Mouse (Mus musculus): ENCODE measurements around the gene Ppp2r5c. TPM values are rescaled to one million over a fixed set of nuclear protein-coding genes. Genes with fewer than 3 reads are reported as not detected.
A peak's percentile ranks its signal among the peaks of the same experiment; 100 is the strongest.

Ppp2r5c gene
- polyA plus RNA-seq, 1 experiment: 153 TPM

- Histone ChIP-seq H3K27ac (ENCODE audit: insufficient read depth, low read depth, low read length) (peak overlapping the region; percentile 53; the same call in 1 of the 2 replicates), H3K4me1 (ENCODE audit: control insufficient read depth, insufficient read depth, low read length) (peaks cover 37% of the 10 kb centered on the region), H3K4me3 (ENCODE audit: insufficient read depth, low read length) (no peak overlapping the region)
- TF ChIP-seq CTCF (IDR thresholded peaks at IDR 0.05; ENCODE audit: low read depth, low read length) (no peak), POLR2A (IDR thresholded peaks at IDR 0.05; ENCODE audit: borderline replicate concordance, low read depth, low read length) (no peak)
Observed at GRCm38 (mm10) chr12:110463711-110464110, 16.8 kb downstream of the Ppp2r5c start.

DNA sequence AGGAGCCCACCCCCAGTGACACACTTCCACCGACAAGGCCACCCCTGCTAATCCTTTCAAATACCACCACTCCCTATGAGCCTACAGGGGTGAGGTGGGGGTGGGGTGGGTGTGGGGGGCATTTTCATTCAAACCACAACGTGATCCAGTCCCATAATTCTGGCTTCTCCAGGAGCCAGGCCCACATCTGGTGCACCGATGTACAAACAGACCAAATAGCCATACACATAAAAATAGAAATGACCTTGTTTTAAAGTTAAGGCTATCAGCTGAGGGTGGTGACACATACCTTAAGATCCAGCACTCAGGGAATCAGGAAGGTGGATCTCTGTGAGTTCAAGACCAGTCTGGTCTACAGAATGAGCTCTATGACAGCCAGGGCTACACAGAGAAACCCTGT lies 24.5 kb downstream of the Ppp2r5c start:
- no peak overlapping the region for H3K27ac ChIP-seq (ENCODE audit: insufficient read depth, low read depth, low read length)
- H3K4me1 ChIP-seq (ENCODE audit: control insufficient read depth, insufficient read depth, low read length): peaks cover 18% of the 10 kb centered on the region
- TF ChIP-seq CTCF (IDR thresholded peaks at IDR 0.05; ENCODE audit: low read depth, low read length): no peak
- TF ChIP-seq POLR2A (IDR thresholded peaks at IDR 0.05; ENCODE audit: borderline replicate concordance, low read depth, low read length): no peak
- H3K4me3 ChIP-seq (ENCODE audit: insufficient read depth, low read length): no peak overlapping the region

- no peak for TF ChIP-seq POLR2A (IDR thresholded peaks at IDR 0.05; ENCODE audit: borderline replicate concordance, low read depth, low read length)
- TF ChIP-seq CTCF (IDR thresholded peaks at IDR 0.05; ENCODE audit: low read depth, low read length): no peak
- no peak overlapping the region for H3K4me3 ChIP-seq (ENCODE audit: insufficient read depth, low read length)
- H3K4me1 ChIP-seq (ENCODE audit: control insufficient read depth, insufficient read depth, low read length): peaks cover 21% of the 10 kb centered on the region
- peak overlapping the region; percentile 26 for H3K27ac ChIP-seq (ENCODE audit: insufficient read depth, low read depth, low read length)
Observed at GRCm38 (mm10) chr12:110472247-110472646, 25.3 kb downstream of the Ppp2r5c start.

- H3K27ac ChIP-seq (ENCODE audit: insufficient read depth, low read depth, low read length): no peak overlapping the region
- TF ChIP-seq CTCF (IDR thresholded peaks at IDR 0.05; ENCODE audit: low read depth, low read length): no peak
- TF ChIP-seq POLR2A (IDR thresholded peaks at IDR 0.05; ENCODE audit: borderline replicate concordance, low read depth, low read length): no peak
- H3K4me3 ChIP-seq (ENCODE audit: insufficient read depth, low read length): no peak overlapping the region
- peaks cover 21% of the 10 kb centered on the region for H3K4me1 ChIP-seq (ENCODE audit: control insufficient read depth, insufficient read depth, low read length)
Observed at GRCm38 (mm10) chr12:110474497-110474896, 27.6 kb downstream of the Ppp2r5c start.

DNA sequence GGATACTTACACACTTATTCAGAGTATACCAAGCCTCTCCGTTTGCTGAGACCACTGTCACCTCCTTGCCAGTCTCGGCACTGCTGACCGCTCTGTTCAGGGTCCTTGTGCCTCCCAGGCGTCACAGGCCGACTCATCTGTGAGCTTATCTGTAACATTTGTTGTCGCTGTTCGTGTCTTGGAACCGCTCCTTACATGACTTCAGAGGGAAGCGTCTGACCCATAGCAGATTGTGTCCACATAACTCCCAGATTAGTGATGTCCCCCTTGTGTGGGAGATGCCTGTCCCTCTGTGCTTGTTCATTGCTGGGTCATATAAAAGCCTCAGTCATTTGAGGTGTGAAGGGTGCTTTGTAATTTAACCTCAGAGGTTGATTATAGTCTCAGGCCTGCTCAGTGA lies 29.6 kb downstream of the Ppp2r5c start:
- no peak overlapping the region for H3K4me3 ChIP-seq (ENCODE audit: insufficient read depth, low read length)
- H3K4me1 ChIP-seq (ENCODE audit: control insufficient read depth, insufficient read depth, low read length): peaks cover 20% of the 10 kb centered on the region
- no peak for TF ChIP-seq CTCF (IDR thresholded peaks at IDR 0.05; ENCODE audit: low read depth, low read length)
- no peak for TF ChIP-seq POLR2A (IDR thresholded peaks at IDR 0.05; ENCODE audit: borderline replicate concordance, low read depth, low read length)
- H3K27ac ChIP-seq (ENCODE audit: insufficient read depth, low read depth, low read length): no peak overlapping the region

DNA sequence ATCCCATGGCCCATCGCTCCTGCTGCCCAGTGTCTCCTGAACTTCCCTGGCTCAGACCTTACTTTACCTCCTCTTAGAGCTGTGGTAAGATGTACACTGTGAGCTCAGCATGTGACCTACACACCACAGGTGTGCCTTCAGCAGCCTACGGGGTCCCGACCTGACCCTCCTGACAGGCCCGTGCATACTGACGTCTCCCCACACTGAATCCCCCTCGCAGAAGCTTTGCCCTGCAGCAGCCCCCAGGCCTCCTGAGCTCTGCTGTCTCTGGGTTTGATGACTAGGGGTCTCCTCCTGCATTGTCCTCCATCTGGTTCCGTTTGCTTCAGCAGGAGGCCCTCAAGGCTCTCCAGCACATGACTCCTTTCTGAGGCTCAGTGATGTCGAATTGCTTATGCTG lies 31.0 kb downstream of the Ppp2r5c start:
- no peak overlapping the region for H3K27ac ChIP-seq (ENCODE audit: insufficient read depth, low read depth, low read length)
- H3K4me3 ChIP-seq (ENCODE audit: insufficient read depth, low read length): no peak overlapping the region
- peaks cover 10% of the 10 kb centered on the region for H3K4me1 ChIP-seq (ENCODE audit: control insufficient read depth, insufficient read depth, low read length)
- TF ChIP-seq POLR2A (IDR thresholded peaks at IDR 0.05; ENCODE audit: borderline replicate concordance, low read depth, low read length) (no peak), CTCF (IDR thresholded peaks at IDR 0.05; ENCODE audit: low read depth, low read length) (no peak)

- Histone ChIP-seq H3K4me1 (ENCODE audit: control insufficient read depth, insufficient read depth, low read length) (peaks cover 10% of the 10 kb centered on the region), H3K4me3 (ENCODE audit: insufficient read depth, low read length) (no peak overlapping the region), H3K27ac (ENCODE audit: insufficient read depth, low read depth, low read length) (no peak overlapping the region)
- TF ChIP-seq CTCF (IDR thresholded peaks at IDR 0.05; ENCODE audit: low read depth, low read length) (no peak), POLR2A (IDR thresholded peaks at IDR 0.05; ENCODE audit: borderline replicate concordance, low read depth, low read length) (no peak)
Observed at GRCm38 (mm10) chr12:110478601-110479008, 31.7 kb downstream of the Ppp2r5c start.

DNA sequence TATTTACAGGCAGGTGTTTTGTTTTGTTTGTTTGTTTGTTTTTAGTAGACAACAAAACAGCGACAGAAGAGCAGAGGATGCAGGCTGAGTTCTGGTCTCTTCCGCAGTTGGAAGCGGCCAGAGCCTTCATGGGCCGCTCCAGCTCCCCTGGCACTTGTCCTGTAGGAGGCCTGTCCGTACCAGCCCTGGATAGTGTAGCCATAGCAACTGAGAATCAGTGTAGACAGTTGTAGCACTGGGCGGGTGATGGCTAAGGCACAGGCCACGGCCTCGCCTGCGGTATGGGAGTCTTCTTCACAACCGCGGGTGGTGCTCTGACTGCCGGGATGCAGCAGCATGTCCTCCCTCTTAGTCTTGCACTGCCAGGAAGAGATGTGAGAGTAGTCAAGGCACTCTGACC lies 32.3 kb downstream of the Ppp2r5c start:
- H3K27ac ChIP-seq (ENCODE audit: insufficient read depth, low read depth, low read length): no peak overlapping the region
- H3K4me3 ChIP-seq (ENCODE audit: insufficient read depth, low read length): no peak overlapping the region
- no peak for TF ChIP-seq CTCF (IDR thresholded peaks at IDR 0.05; ENCODE audit: low read depth, low read length)
- no peak for TF ChIP-seq POLR2A (IDR thresholded peaks at IDR 0.05; ENCODE audit: borderline replicate concordance, low read depth, low read length)
- peaks cover 10% of the 10 kb centered on the region for H3K4me1 ChIP-seq (ENCODE audit: control insufficient read depth, insufficient read depth, low read length)

GRCm38 (mm10) chr12:110480701-110481100 lies 33.8 kb downstream of the Ppp2r5c start:
- Histone ChIP-seq H3K4me1 (ENCODE audit: control insufficient read depth, insufficient read depth, low read length) (peaks cover 11% of the 10 kb centered on the region), H3K27ac (ENCODE audit: insufficient read depth, low read depth, low read length) (no peak overlapping the region), H3K4me3 (ENCODE audit: insufficient read depth, low read length) (no peak overlapping the region)
- TF ChIP-seq POLR2A (IDR thresholded peaks at IDR 0.05; ENCODE audit: borderline replicate concordance, low read depth, low read length) (no peak), CTCF (IDR thresholded peaks at IDR 0.05; ENCODE audit: low read depth, low read length) (no peak)

GRCm38 (mm10) chr12:110483761-110484160 lies 36.8 kb downstream of the Ppp2r5c start:
- H3K4me1 ChIP-seq (ENCODE audit: control insufficient read depth, insufficient read depth, low read length): peaks cover 15% of the 10 kb centered on the region
- H3K27ac ChIP-seq (ENCODE audit: insufficient read depth, low read depth, low read length): no peak overlapping the region
- H3K4me3 ChIP-seq (ENCODE audit: insufficient read depth, low read length): no peak overlapping the region
- TF ChIP-seq POLR2A (IDR thresholded peaks at IDR 0.05; ENCODE audit: borderline replicate concordance, low read depth, low read length) (no peak), CTCF (IDR thresholded peaks at IDR 0.05; ENCODE audit: low read depth, low read length) (no peak)
